Mouse (Mus musculus) Muller cell, postnatal 12 days (primary cell): ENCODE measurements around the gene Rab26.
A peak's percentile ranks its signal among the peaks of the same experiment; 100 is the strongest.

Experiments used
- DNase-seq: peaks from one replicate; pipeline ENCODE4 v3.0.0-alpha.2; 2015; ENCODE audit errors: inconsistent ontology term

The Rab26 gene

DNA sequence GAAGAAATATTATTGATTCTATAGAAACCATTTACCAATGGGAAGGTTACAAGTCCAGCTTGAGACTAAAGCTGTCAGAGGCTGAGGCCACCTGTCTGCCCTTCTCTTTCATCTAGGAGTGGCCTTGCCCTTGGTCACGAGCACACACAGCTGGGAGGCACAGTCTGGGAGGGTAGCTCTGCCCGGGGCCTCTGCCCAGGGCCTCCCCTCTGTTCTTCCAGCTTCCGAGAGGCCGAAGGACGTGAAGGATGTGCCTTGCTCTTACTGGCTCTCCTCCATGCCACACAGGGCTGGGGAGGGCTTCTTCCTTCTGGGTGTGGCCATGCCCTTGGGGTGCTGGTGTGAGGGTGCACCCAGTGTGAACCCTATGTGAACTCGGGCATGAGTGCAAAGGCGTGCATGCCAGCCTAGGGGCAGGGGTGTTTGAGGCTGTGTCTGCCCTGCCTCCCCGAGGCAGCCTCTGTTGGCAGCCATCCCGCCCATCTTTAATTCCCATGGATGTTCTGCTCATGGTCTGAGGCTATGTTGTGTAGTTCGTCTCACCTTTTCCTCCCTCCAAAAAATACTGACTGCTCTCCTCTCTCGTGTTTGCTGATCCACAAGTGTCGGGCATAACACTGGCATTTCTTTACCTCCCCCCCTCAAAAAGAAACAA is 26.1 kb downstream of the Rab26 start:
- DNase-seq: no peak

DNA sequence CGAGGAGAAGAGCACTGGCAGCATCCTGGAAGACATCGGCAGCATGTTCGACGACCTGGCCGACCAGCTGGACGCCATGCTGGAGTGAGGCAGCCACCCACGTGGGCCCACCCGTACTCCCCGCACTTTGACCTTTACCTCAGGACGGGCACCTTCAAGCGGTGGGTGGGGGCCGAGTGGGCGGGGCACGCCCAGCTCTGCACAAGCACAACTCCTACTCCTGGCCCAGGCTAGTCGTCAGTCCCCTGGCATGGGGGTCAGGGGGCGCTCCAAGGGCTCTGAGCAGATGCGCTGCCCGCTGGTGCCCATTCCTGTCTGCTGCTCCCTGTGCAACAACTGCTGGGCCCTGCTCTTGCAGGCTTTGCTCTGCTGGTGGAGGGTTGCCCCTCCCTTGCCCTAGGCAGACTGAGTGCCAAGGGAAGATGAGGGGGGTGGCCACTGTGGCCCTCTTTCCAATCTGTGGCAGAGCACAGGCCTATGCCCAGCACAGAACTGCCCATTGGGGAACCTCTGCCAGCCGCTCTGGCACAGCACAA is 26.8 kb downstream of the Rab26 start:
- DNase-seq: no peak

DNA sequence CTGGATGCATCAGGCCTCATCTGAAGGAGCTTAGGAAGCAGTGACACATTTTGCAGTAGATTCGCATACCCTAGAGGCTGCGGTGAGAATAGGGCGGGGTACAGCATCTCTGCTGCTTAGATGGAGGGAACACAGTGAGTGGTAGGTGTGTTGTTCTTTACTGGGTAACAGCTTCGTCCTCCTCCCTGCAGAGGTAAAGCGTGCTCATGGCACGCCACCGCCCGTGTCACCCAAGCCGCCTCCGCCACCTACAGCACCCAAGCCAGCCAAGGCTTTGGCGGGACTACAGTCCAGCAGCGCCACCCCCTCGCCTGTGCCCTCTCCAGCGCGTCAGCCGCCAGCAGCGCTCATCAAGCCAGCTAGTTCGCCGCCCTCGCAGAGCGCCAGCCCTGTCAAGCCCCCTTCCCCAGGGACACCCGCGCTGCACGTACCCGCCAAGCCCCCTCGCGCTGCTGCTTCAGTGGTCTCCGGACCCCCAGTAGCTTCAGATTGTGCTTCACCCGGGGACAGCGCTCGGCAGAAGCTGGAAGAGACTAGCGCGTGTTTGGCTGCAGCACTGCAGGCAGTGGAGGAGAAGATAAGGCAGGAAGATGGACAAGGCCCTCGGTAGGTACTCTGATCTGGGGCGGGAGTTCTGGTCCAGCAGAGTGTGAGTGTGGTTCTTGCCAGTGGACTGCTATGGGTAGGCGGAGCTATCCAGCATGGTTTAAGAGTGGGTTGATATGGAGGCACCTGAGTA is 27.5 kb downstream of the Rab26 start:
- DNase-seq: no peak

DNA sequence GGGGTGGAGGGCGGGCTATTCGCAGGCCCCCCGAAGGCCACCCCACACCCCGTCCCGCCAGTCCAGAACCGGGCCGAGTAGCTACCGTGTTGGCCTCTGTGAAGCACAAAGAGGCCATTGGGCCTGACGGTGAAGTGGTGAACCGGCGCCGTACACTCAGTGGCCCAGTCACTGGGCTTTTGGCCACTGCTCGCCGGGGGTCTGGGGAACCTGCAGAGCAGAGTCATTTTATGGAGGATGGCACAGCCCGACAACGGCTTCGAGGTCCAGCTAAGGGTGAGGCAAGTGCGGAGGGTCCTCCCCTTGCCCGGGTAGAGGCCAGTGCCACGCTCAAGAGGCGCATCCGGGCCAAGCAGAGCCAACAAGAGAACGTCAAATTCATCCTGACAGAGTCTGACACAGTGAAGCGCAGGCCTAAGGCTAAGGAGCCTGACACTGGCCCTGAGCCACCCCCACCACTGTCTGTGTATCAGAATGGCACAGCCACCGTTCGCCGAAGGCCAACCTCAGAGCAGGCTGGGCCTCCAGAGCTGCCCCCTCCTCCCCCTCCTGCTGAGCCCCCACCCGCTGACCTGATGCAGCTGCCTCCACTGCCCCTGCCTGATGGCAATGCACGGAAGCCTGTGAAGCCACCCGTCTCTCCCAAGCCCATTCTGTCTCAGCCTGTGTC is 28.6 kb downstream of the Rab26 start:
- no peak for DNase-seq

DNA sequence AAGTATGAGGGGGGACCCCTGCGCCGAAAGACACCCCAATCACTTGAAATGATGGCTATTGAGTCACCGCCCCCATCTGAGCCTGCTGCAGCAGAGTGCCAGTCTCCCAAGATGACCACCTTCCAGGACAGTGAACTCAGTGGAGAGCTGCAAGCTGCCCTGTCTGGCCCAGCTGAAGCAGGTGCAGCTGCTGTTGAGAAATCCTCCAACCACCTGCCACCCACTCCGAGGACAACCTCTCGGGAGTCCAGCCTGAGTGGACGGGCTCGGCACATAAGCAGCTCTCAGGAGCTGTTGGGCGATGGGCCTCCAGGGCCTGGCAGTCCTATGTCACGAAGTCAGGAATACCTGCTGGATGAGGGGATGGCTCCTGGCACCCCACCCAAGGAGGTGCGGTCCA is 29.9 kb downstream of the Rab26 start:
- DNase-seq: no peak

DNA sequence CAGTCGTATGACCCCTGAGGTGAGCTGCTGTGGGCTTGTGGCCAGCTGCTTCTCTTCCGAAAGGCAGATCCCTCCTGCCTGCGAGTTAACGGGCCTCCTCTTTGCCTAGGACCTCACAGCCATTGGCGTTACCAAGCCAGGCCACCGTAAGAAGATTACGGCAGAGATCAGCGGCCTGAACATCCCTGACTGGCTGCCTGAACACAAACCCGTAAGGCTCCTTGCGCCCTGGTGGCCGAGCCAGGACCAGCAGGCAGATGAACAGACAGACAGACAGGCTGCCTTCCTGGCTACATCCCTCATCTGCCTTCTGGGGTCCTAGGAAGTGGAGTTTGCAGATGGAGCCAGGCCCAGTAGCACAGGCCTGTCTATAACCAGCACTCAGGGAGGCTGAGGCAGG is 31.8 kb downstream of the Rab26 start:
- no peak for DNase-seq

DNA sequence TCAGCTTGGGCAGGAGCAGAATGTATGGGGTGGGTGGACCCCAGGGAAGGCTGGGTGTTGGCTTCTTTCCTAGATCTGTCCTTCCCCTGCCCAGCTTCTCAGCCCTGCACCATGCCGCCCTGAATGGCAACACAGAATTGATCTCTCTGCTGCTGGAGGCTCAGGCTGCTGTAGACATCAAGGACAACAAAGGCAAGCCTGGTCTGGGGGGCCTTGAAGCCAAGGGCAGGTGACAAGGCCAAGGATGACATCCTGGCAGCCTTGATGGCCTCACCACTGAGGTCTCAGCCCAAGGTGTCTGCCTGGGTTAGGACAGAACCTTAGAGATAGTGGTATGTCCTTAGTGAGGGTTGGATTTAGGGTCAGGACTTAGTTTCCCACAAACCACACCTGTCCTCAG is 38.0 kb downstream of the Rab26 start:
- DNase-seq: no peak

DNA sequence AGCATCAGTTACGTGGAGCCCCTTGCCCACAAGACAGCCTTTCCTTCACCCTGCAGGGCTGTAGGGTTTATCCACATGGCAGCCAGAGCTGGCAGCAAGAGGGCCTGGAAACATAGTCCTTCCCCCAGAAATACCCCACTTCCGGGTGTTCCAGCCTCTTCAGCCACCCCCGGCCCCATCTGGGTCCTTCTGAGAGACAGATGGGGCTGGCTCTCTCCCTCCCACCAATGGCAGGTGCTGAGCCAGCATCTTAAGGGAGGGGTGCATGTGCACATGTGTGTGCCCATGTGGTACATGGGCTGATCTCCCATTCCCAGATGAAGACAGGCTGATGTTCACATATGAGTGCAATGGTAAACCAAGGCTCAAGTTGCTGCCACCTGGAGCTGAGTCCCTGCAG is 38.6 kb downstream of the Rab26 start:
- DNase-seq: no peak

DNA sequence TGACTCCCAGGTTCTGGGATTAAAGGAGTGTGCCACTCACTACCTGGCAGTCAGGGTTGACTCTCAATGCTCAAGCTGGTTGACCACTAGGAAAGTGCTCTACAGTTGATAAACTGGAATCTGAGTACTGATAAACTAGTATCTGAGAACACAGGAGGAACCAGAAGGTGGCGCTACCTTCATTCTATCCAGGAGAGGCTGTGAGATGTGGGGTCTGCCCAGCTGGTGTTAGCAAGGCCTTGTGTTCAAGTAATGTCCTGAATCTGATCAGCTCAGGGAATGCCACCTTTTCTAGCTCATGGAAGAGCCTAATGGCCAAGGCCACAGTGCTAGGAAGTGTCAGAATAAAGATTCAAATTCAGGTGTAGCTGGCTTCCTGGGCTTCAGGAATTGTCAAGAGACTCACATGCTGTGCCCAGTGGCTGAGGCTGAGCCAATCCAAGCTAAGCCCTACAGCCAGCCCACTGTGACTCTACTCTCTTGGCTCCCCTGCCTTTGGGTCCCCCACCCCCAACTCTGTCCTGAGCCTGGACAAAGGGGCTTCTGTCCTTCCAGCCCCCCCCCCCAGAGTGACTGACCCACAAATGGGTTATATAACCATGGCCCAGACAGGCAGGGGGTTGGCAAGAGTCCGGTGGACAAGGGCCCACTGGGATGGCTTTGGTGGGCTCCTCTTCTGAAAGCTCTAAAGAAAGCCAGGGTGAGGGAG is 39.2 kb downstream of the Rab26 start:
- DNase-seq: peak; percentile 52

DNA sequence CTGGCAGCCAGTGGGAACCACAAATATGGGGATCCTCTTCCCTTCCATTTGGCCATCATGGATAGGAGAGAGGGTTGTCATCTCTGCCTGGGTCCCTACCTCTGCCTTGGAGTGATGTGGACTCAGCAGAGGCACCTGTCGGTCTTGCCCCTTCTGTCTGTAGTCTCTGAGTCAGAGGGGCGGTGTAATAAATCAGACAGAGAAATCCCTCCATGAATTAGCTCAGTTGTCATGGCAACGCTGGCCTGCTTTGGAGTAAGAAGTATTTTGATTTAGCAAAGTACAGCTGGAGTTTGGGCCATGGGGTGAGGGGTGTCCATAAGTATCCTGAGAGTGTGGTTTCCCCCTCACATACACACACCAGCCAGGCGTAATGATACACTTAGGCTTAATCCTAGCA is 43.6 kb downstream of the Rab26 start:
- no peak for DNase-seq

DNA sequence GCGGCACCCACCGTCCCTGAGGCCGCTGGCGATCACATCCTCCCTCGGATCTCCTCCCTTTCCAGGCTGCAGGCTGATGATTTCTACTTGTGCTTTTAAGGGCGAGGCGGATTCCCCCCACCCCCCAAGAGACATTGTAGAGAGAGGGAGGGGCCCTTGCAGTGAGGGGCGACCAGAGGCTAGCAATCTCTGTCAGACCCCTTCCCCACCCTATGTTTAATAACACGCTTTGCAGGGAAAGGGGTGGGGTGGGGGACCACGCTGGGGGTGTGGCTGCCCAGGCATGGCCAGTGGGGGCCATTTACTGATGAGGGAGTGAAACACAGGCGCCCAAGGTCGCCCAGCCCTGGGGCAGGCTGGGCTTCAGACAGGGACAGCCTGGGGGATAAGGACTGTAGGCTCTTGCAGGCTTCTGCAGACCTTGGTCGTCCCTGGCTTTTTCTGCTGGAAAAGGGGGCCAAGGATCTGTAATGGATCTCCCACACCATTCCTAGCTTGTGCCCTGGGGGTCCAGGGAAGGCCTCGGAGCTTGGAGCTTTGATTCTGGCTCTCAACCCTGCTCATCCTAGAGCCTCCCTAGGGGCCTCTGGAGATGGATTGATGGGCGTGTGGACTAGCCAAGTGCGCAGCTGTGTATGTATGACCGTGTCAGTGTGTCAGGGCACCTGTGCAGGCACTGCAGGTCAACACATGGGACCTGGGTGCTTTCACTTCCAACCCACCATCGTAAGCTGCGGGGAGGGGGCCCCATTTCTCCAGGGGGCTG is 44.6 kb downstream of the Rab26 start:
- no peak for DNase-seq

DNA sequence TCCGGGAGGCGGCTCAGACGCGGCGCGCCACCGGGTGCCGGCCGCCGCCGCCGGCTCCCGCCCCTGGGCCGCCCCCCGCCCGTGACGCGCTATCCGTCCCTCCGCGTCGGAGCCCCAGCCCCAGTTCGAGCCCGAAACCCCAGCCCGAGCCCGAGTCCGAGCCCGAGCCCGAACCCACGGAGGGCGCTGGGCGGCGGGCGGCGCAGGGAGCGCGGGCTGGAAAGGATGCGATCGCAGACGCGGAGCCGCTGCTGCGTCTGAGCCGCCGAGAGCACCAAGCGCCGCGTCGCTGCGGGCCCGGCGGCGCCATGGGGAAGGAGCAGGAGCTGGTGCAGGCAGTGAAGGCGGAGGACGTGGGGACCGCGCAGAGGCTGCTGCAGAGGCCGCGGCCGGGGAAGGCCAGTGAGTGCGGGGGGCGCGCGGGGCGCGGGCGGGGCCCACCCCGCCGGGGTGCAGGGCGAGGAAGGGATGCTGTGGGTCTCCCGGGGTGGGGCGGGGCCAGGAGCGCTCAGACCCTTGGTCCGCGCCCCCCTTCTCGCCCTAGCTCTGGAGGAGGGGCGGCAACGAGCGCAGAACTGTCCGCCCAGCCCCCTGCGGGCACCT is 45.2 kb downstream of the Rab26 start:
- DNase-seq: peak; percentile 61

DNA sequence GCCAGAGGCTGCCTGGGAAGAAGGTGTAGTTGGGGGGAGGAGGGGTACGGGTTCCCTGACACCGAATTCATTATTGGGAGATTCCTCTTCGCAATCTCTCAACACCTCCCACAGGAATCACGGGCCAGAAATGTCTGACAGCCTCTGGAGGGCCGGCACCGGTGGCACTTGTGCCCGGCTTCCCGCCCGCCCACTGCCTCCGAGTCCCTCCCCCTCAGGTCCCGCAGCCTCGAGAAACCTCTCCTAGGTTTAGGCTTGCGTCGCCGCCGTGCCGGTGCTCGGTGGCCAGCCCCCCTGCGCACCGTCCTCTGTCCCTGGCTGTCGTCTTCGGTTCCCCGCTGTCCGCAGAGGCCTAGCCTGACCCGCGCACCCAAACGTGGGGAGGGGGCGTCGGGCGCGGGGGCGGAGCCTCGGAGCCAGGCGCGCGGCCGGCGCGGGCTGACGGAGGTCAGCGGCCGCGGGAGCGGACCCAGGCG is 45.8 kb downstream of the Rab26 start, which contains the start of gene Caskin1:
Gene Caskin1 (plus strand): TSS at position 416 of the 476 bp plus-strand sequence.
- DNase-seq: peak; percentile 75

DNA sequence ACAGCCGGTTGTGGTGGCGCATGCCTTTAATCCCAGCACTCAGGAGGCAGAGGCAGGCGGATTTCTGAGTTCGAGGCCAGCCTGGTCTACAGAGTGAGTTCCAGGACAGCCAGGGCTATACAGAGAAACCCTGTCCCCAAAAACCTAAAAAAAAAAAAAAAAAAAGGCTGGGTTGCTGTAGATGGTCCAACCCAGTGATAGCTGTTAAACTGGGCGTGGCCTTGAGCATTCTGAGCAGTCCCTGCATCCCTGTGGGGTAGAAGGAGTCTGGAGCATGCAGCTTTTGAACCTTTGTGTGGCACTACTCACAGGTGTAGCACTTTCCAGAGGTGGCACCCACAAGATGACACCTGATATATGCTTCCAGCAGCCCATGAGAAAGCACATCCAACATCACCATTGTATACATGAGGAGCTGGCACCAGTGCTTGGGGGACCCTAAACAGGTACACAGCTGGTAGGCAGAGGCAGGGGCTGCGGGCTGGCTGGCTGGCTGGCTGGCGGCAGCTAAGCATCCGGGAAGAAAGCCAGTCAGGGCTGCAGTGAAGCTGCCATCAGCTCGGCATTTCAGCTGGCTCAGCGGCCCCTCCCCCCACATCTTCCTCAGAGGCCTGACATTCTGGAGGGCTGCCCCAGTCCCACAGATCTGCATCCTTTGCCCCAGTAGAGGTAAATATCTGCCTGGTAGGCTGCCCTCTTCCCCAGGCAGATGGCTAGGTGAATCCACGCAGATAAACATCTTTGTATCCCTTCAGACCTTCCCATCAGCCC is 48.7 kb downstream of the Rab26 start:
- DNase-seq: no peak

DNA sequence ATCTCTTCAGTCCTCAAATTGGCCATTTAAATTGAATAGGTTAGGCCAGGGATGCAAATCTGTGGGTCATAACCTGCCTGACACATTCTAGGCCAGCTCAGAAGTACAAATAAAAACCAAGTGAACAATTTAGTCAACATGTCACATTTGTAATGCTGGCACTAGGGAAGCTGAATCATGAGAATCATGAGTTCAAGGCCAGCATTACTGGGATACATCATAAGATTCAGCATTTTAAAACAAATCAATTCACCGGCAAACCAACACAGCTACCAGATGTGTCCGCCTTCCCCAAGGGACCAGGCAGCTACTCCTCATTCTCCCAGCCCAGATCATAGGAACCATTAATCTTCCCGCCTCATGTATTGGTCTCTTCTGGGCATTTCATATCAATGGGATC is 50.5 kb downstream of the Rab26 start:
- DNase-seq: no peak

DNA sequence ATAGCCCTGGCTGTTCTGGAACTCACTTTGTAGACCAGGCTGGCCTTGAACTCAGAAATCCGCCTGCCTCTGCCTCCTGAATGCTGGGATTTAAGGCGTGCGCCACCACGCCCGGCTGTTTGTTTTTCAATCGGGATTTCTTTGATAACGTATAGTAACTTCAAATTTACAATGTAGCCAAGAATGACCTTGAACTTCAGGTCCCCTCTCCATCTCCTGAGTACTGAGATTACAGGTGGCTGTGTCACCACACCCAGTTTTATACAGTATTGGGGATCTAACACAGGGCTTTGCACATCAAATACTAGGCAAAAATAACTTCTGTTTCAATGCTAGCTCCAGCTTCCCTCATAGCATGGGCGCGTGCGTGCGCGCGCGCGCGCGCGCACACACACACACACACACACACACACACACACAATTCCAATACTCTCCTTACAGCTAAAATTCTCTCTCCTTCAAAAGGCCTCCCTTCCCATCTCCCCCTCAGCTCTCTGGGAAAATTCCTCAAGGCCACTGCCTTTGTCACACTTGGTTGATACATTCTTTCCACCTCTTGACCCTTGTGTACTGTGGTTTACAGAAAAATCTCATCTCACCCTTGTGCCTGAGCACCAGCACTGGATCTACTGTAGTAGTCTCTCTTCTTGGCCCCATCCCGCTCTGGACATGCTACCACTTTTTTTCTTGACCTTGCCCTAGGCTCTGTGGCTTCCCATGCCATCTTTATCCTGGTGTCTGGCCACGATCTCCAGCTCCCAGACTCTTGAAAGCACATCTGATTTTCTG is 52.8 kb downstream of the Rab26 start:
- no peak for DNase-seq

DNA sequence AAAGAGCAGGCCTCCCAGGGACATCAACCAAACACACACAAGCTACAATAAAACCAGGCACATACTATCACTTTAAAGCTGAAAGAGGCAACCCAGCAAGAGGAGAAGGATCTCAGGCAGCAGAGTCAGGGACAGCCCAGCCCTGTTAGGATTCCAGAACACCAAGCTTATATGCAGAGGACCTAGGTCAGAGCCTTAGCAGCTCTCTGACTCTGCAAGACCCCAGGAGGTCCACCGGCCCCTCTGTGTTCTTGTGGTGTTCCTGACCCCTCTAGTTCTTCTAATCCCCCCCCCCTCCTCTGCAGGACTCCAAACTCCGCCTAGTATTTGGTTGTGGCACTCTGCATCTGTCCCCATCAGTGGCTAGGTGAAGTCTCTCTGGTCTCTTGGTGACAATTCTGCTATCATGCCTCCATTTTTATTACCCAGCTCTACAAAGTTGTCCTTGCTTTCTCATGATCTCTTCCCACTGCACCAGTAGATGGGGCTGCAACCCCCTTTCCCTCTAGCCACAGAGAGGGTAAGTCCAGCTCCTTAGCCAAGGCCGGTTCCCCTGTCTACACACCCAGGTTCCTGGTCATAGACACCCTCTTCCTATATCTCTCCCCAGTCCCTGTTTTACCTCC is 53.7 kb downstream of the Rab26 start:
- DNase-seq: no peak

DNA sequence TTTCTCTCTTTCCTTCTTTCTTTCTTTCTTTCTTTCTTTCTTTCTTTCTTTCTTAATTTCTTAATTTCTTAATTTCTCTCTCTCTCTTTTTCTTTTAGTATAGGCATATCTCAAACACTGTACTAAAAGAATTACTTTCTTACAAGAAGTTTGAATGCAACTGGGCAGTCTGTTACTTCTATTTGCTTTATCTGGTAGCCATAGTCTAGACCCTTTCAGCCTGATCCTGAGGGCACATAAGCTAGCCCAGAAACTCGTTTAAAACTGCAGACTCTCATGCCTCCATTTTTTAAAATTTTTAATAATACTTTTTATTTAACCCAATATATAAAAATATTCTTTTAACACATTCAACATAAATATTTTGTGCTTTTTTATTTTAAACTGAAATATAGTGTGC is 54.6 kb downstream of the Rab26 start:
- no peak for DNase-seq
